Mouse (Mus musculus) naive thymus-derived CD4-positive, alpha-beta T cell, adult 2 months (primary cell): ENCODE results near the gene Lrfn5.

Experiments
- DNase-seq: peaks from one replicate; pipeline ENCODE4 v3.0.0-alpha.2; 2011; ENCODE audit warnings: low read depth

Gene Lrfn5

GRCm38 (mm10) chr12:61522829-61523370 is at the start of gene Lrfn5:
TSS of gene Lrfn5 (plus strand) at chr12:61523150.
- DNase-seq, result no peak

GRCm38 (mm10) chr12:61521501-61522147 is 1.3 kb upstream of the Lrfn5 start:
- DNase-seq, result no peak

GRCm38 (mm10) chr12:61522148-61522828 is 662 bp upstream of the Lrfn5 start:
- no peak for DNase-seq

- DNase-seq, result no peak
Observed at GRCm38 (mm10) chr12:61523631-61524182, 757 bp downstream of the Lrfn5 start.

GRCm38 (mm10) chr12:61524183-61524651 is 1.3 kb downstream of the Lrfn5 start:
- DNase-seq, result no peak

GRCm38 (mm10) chr12:61526199-61526598 is 3.2 kb downstream of the Lrfn5 start:
- DNase-seq, result no peak

- DNase-seq, result no peak
Observed at GRCm38 (mm10) chr12:61579949-61580348, 57.0 kb downstream of the Lrfn5 start.

- no peak for DNase-seq
Observed at GRCm38 (mm10) chr12:61600305-61600704, 77.4 kb downstream of the Lrfn5 start.

- no peak for DNase-seq
Observed at GRCm38 (mm10) chr12:61607871-61608270, 84.9 kb downstream of the Lrfn5 start.

- no peak for DNase-seq
Observed at GRCm38 (mm10) chr12:61610081-61610480, 87.1 kb downstream of the Lrfn5 start.

GRCm38 (mm10) chr12:61624532-61624931 is 101.6 kb downstream of the Lrfn5 start:
- DNase-seq, result no peak

GRCm38 (mm10) chr12:61654380-61654779 is 131.4 kb downstream of the Lrfn5 start:
- DNase-seq, result no peak

GRCm38 (mm10) chr12:61723158-61723557 is 200.2 kb downstream of the Lrfn5 start:
- no peak for DNase-seq

GRCm38 (mm10) chr12:61807073-61807605 is 284.2 kb downstream of the Lrfn5 start:
- DNase-seq, result no peak

- DNase-seq, result no peak
Observed at GRCm38 (mm10) chr12:61823601-61824000, 300.7 kb downstream of the Lrfn5 start.

GRCm38 (mm10) chr12:61826311-61826710 is 303.4 kb downstream of the Lrfn5 start:
- DNase-seq, result no peak

- DNase-seq, result no peak
Observed at GRCm38 (mm10) chr12:61842599-61843291, 319.8 kb downstream of the Lrfn5 start.

- no peak for DNase-seq
Observed at GRCm38 (mm10) chr12:61854183-61854582, 331.2 kb downstream of the Lrfn5 start.
